Mouse (Mus musculus): ENCODE results near the gene Usp2.

DNA sequence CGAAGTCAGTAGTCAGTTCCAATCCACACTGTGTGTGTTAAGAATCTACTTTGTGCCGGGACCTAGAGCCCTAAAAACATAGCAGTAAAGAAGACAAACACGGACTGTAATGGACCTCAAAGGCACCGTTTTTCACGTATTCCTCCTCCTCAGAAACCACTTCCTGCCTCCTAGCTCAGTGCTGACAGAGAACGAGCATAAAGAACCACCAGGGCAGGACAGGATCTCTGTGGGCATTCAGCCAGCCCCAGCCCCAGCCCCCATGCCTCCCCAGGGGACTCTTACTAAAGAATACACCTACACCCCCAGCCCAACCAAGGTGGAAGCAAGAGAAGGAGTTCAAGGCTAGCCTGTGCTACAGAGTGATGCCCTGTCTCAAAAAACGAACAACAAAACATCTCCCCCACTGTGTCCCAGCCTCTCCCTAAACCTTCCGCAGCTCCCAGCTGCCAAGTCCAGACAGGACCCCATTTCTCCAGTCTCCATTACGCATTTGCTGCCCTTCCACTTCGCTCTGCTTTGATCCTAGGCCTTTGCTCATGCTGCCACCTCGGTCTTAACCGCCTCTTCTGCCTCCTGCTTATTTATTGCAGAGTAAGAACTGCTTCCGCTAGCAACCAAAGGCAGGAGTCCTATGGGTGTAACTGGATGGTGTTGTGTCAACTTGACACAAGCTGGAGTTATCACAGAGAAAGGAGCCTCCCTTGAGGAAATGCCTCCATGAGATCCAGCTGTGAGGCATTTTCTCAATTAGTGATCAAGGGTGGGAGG lies 32.7 kb upstream of the Usp2 start:
- TF ChIP-seq CTCF (IDR thresholded peaks at IDR 0.05) (no peak), EP300 (IDR thresholded peaks at IDR 0.05; ENCODE audit: insufficient read depth, low read depth, low read length) (no peak), POLR2A (IDR thresholded peaks at IDR 0.05; ENCODE audit: insufficient read depth, low read depth, low read length) (no peak)
